Mouse (Mus musculus) hindbrain, embryonic 12.5 days (tissue): Measurements from ENCODE around the gene Tnfsfm13. TPM values are rescaled to one million over a fixed set of nuclear protein-coding genes. Genes with fewer than 3 reads are reported as not detected.

Source experiments
- ATAC-seq: fragments of 200-750 bp; cut with Nextera tagmentation; 2 replicates; pipeline ENCODE4 v1.8.0; 2017; ENCODE audit warnings: moderate TSS enrichment; ENCODE audit not compliant: low FRiP score
- H3K27ac ChIP-seq: fragments of 300-500 bp; sonication (generic); 2 replicates; pipeline ENCODE4 v1.5.1; 2016; ENCODE audit warnings: mild to moderate bottlenecking
- H3K27me3 ChIP-seq: fragments of 300-500 bp; sonication (generic); 2 replicates; pipeline ENCODE4 v1.6.1; 2016; ENCODE audit warnings: mild to moderate bottlenecking
- H3K36me3 ChIP-seq: fragments of 300-500 bp; sonication (generic); 2 replicates; pipeline ENCODE4 v1.6.1; 2016; ENCODE audit warnings: mild to moderate bottlenecking
- H3K4me1 ChIP-seq: fragments of 300-500 bp; sonication (generic); 2 replicates; pipeline ENCODE4 v1.6.1; 2016
- H3K4me2 ChIP-seq: fragments of 300-500 bp; sonication (generic); replicated peaks from 2 replicates; pipeline ENCODE4 v1.6.1; 2016; ENCODE audit warnings: mild to moderate bottlenecking
- H3K4me3 ChIP-seq: fragments of 300-500 bp; sonication (generic); 2 replicates; pipeline ENCODE4 v1.5.1; 2016; ENCODE audit warnings: mild to moderate bottlenecking
- H3K9ac ChIP-seq: fragments of 300-500 bp; sonication (generic); 2 replicates; pipeline ENCODE4 v1.6.1; 2016; ENCODE audit warnings: mild to moderate bottlenecking, moderate library complexity
- H3K9me3 ChIP-seq: fragments of 300-500 bp; sonication (generic); replicated peaks from 2 replicates; pipeline ENCODE4 v1.6.1; 2016; ENCODE audit warnings: mild to moderate bottlenecking
- WGBS: fragments of 180-500 bp; shearing (Covaris S2); methylation state at CpG from one replicate; pipeline ENCODE4 v1.1.7; 2016; 5-methylcytosine and 5-hydroxymethylcytosine counted together
- polyA plus RNA-seq: library from polyadenylated mRNA; unstranded; fragments of >200 nt; fragmentation: Nextera tagmentation; extraction: Ambion mirVana; gene quantifications from 2 replicates; pipeline ENCODE4 v1.2.1, GENCODE M21; 2016

Gene Tnfsfm13
- polyA plus RNA-seq, 1 experiment from 2014 or later = 0.80 TPM

GRCm38 (mm10) chr11:69684936-69685335 lies 11.0 kb downstream of the Tnfsfm13 start:
- peaks cover 23% of the 10 kb centered on the region for H3K4me1 ChIP-seq
- no peak for ATAC-seq
- H3K9me3 ChIP-seq = no peaks in the 10 kb centered on the region
- 80% methylated on average over 6 of the region's 6 CpGs for WGBS
- H3K27me3 ChIP-seq = peaks cover 4% of the 10 kb centered on the region
- H3K36me3 ChIP-seq = 0 out of 2 replicates have a peak, but pooled peaks cover 4% of the 10 kb centered on the region
- no peak overlapping the region for H3K4me3 ChIP-seq
- no peak overlapping the region for H3K4me2 ChIP-seq
- H3K27ac ChIP-seq = no peak overlapping the region
- H3K9ac ChIP-seq = no peak overlapping the region

- H3K4me1 ChIP-seq = peaks cover 27% of the 10 kb centered on the region
Measured at GRCm38 (mm10) chr11:69684128-69684745, 11.7 kb downstream of the Tnfsfm13 start.

GRCm38 (mm10) chr11:69683576-69683975 lies 12.3 kb downstream of the Tnfsfm13 start:
- no peak for ATAC-seq
- no peak overlapping the region for H3K9ac ChIP-seq

More at GRCm38 (mm10) chr11:69684128-69684745, 11.7 kb downstream of the Tnfsfm13 start:
- Histone ChIP-seq H3K36me3 (peaks cover 8% of the 10 kb centered on the region; the same call in 1 of the 2 replicates), H3K4me2 (no peak overlapping the region), H3K27ac (no peak overlapping the region), H3K27me3 (peaks cover 4% of the 10 kb centered on the region), H3K9me3 (no peaks in the 10 kb centered on the region), H3K4me3 (no peak overlapping the region), H3K9ac (no peak overlapping the region)
- WGBS = 83% methylated on average over 12 of the region's 12 CpGs
- no peak for ATAC-seq

GRCm38 (mm10) chr11:69682840-69683533 lies 12.9 kb downstream of the Tnfsfm13 start:
- Histone ChIP-seq H3K4me2 (peak overlapping the region; percentile 90), H3K27me3 (peaks cover 4% of the 10 kb centered on the region), H3K27ac (0 out of 2 replicates have a peak overlapping the region, but pooled peaks have one; percentile 94), H3K4me3 (peak overlapping the region; percentile 55; the same call in 1 of the 2 replicates), H3K9me3 (no peaks in the 10 kb centered on the region), H3K4me1 (peaks cover 27% of the 10 kb centered on the region), H3K36me3 (peaks cover 19% of the 10 kb centered on the region), H3K9ac (peak overlapping the region; percentile 25; the same call in 1 of the 2 replicates)
- peak; percentile 51 for ATAC-seq
- WGBS = 26% methylated on average over 12 of the region's 12 CpGs

More at GRCm38 (mm10) chr11:69683576-69683975, 12.3 kb downstream of the Tnfsfm13 start:
- H3K27me3 ChIP-seq = peaks cover 4% of the 10 kb centered on the region
- H3K4me2 ChIP-seq = no peak overlapping the region
- H3K4me3 ChIP-seq = no peak overlapping the region
- 79% methylated on average over 7 of the region's 7 CpGs for WGBS
- peaks cover 27% of the 10 kb centered on the region for H3K4me1 ChIP-seq
- H3K36me3 ChIP-seq = peaks cover 13% of the 10 kb centered on the region
- H3K9me3 ChIP-seq = no peaks in the 10 kb centered on the region
- H3K27ac ChIP-seq = no peak overlapping the region

- Histone ChIP-seq H3K9me3 (no peaks in the 10 kb centered on the region), H3K4me1 (peaks cover 27% of the 10 kb centered on the region), H3K27ac (peak overlapping the region; percentile 94), H3K36me3 (peaks cover 26% of the 10 kb centered on the region), H3K9ac (peak overlapping the region; percentile 88), H3K4me2 (peak overlapping the region; percentile 90), H3K4me3 (peak overlapping the region; percentile 55), H3K27me3 (peaks cover 4% of the 10 kb centered on the region)
- peak; percentile 23; the same call in 1 of the 2 replicates for ATAC-seq
- 28% methylated on average over 24 of the region's 24 CpGs for WGBS
Measured at GRCm38 (mm10) chr11:69682209-69682839, 13.6 kb downstream of the Tnfsfm13 start.

- Histone ChIP-seq H3K9me3 (no peaks in the 10 kb centered on the region), H3K27me3 (peaks cover 4% of the 10 kb centered on the region), H3K27ac (peak within 1 kb of the TSS; percentile 94), H3K4me3 (peak within 1 kb of the TSS; percentile 55), H3K4me1 (peaks cover 24% of the 10 kb centered on the region), H3K4me2 (peak within 1 kb of the TSS; percentile 90), H3K36me3 (peaks cover 32% of the 10 kb centered on the region), H3K9ac (peak within 1 kb of the TSS; percentile 88)
- under 1% methylated on average over 71 of the region's 80 CpGs for WGBS
- ATAC-seq = peak; percentile 95
Measured at GRCm38 (mm10) chr11:69681314-69682208, 14.3 kb downstream of the Tnfsfm13 start, which contains the start of gene Senp3. TSS of gene Senp3 (minus strand) at chr11:69682084.

GRCm38 (mm10) chr11:69680136-69680855 lies 15.6 kb downstream of the Tnfsfm13 start:
- peak overlapping the region; percentile 55 for H3K4me3 ChIP-seq
- peak overlapping the region; percentile 90 for H3K4me2 ChIP-seq
- H3K27me3 ChIP-seq = peaks cover 4% of the 10 kb centered on the region
- no peaks in the 10 kb centered on the region for H3K9me3 ChIP-seq
- 92% methylated on average over 29 of the region's 30 CpGs for WGBS
- H3K36me3 ChIP-seq = peaks cover 45% of the 10 kb centered on the region
- no peak overlapping the region for H3K27ac ChIP-seq
- H3K4me1 ChIP-seq = peaks cover 21% of the 10 kb centered on the region
- no peak for ATAC-seq
- H3K9ac ChIP-seq = peak overlapping the region; percentile 15

- Histone ChIP-seq H3K4me3 (no peak overlapping the region), H3K36me3 (peaks cover 56% of the 10 kb centered on the region), H3K27ac (no peak overlapping the region), H3K4me2 (no peak overlapping the region), H3K9ac (no peak overlapping the region), H3K4me1 (peaks cover 21% of the 10 kb centered on the region), H3K27me3 (no peaks in the 10 kb centered on the region; the same call in 1 of the 2 replicates), H3K9me3 (no peaks in the 10 kb centered on the region)
- ATAC-seq = no peak
- 100% methylated on average over 2 of the region's 2 CpGs for WGBS
Measured at GRCm38 (mm10) chr11:69679144-69679543, 16.8 kb downstream of the Tnfsfm13 start.

- WGBS = under 1% methylated on average over 36 of the region's 36 CpGs
- Histone ChIP-seq H3K9me3 (no peaks in the 10 kb centered on the region), H3K27ac (peak within 1 kb of the TSS; percentile 96), H3K4me2 (peak within 1 kb of the TSS; percentile 97), H3K4me1 (peaks cover 30% of the 10 kb centered on the region), H3K36me3 (peaks cover 75% of the 10 kb centered on the region), H3K27me3 (no peaks in the 10 kb centered on the region), H3K9ac (peak within 1 kb of the TSS; percentile 99), H3K4me3 (peak within 1 kb of the TSS; percentile 89)
- peak; percentile 97 for ATAC-seq
Measured at GRCm38 (mm10) chr11:69672211-69672706, 23.6 kb downstream of the Tnfsfm13 start, which contains the start of gene Eif4a1. TSS of gene Eif4a1 (minus strand) at chr11:69672423.

- no peaks in the 10 kb centered on the region for H3K27me3 ChIP-seq
- peaks cover 74% of the 10 kb centered on the region for H3K36me3 ChIP-seq
- H3K4me3 ChIP-seq = peak overlapping the region; percentile 89
- ATAC-seq = peak; percentile 30; the same call in 1 of the 2 replicates
- H3K4me2 ChIP-seq = peak overlapping the region; percentile 97
- H3K4me1 ChIP-seq = peaks cover 30% of the 10 kb centered on the region
- H3K27ac ChIP-seq = peak overlapping the region; percentile 96
- no peaks in the 10 kb centered on the region for H3K9me3 ChIP-seq
- WGBS = under 1% methylated on average over 43 of the region's 43 CpGs
- peak overlapping the region; percentile 99 for H3K9ac ChIP-seq
Measured at GRCm38 (mm10) chr11:69671726-69672124, 24.2 kb downstream of the Tnfsfm13 start.
